Mouse (Mus musculus) NIH3T3 (cell line): ENCODE data around the gene Fam184b.

Source experiments
- DNase-seq: peaks from one replicate; pipeline ENCODE4 v3.0.0-alpha.2; 2012; ENCODE audit warnings: low read depth

Gene Fam184b

DNA sequence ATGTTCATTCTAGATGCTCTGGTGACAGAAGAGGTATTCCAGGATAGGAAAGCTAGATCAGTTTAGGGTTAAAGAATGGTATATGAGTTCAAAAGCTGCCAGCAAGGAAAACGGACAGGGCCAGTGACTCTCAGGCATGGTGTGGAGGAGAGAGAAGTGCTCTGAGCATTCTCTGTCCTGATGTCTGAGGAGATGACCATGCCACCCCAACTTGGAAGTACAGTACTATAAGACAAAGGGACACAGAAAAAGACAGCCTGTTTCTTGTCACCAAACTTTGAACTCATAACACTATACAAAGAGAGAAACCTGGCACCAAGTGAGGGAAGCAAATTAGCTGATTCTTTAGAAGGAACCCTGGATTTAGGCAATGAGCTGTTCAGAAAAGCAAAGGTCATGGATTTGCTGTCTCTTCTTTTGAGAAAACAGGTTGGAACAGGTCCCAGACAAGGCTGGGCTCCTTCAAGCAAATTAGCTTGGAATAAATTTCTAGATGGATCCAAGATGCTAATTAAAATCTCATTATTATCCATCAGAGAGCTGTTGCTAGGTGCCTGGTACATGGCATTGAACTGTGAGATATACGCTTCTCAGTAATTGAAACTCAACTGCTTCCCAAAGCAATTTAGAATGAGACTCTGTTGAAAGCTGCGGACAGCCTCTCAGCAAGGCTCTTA is 43.9 kb downstream of the Fam184b start:
- no peak for DNase-seq

DNA sequence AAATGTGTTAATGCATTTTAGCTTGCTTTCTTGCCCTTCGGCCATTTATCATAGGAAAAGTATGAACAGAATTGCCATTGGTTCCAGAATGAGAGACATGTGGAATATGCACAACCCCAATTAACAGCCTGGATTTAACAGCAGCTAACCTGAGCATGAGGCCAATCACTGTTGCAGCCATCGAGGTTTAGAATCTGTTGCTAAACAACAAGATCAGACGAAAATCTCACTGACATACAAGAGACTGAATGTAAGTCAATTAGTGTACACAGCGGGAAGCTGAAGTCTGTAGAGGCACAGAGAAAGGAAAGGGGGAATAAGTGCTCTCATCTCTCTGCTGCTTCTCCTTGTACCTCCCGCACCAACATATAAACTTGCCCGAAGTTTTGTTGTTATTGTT is 46.1 kb downstream of the Fam184b start:
- no peak for DNase-seq

DNA sequence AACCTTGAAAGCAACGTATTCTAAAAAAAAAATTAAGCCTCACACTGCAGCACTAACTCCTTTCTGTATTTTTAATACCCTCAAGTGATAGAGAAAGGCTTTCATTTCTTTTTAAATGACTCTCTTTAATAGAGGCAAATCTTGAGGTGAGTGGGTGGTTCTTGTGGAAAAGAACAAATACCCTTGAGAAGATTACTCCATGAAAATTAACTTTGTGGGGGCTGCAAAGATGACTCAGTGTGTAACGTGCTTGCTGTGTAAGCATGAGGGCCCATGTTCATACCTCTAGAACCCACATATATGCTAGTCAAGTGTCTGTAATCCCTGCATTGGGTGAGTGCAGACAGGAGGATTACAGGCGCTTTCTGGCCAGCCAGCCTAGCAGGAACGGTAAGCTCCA is 49.3 kb downstream of the Fam184b start:
- no peak for DNase-seq

DNA sequence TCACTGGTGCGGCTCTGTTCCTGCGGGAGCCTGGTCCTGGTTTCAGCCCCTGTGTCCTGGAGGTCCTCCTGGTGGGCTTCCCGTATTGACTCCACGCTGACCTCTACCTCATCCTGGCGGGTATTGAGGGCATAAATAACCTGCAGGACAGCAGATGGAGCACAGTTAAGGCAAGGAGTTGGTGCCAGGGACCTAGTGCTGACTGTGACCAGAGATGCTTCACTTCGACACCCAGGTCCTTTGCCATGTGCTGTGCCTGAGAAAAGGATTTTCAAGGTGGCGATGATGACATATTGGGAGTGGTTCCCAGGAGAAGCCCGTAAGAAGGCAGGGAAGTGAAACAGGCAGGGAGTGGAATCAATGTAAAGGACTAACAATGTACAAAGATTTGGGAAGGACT is 54.8 kb downstream of the Fam184b start:
- no peak for DNase-seq

DNA sequence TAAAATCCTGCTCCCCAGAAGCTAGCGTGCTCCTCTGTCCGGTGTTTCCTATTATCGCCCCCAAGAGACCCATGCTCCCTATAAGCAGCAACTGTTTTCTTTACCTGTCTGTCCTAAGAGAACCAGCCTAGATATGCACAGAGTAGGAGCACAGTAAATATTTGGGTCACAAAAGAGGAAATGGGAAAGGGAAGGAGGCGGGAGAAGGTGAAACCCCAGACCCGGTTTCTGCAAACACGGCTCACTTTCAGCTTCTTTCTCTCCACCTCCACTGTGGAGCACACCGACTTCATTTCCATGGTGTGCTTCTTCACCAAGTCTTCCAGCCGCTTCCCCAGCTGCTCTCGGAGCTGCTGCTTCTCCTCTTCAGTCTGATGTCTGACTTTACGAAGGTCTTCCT is 59.1 kb downstream of the Fam184b start:
- no peak for DNase-seq

DNA sequence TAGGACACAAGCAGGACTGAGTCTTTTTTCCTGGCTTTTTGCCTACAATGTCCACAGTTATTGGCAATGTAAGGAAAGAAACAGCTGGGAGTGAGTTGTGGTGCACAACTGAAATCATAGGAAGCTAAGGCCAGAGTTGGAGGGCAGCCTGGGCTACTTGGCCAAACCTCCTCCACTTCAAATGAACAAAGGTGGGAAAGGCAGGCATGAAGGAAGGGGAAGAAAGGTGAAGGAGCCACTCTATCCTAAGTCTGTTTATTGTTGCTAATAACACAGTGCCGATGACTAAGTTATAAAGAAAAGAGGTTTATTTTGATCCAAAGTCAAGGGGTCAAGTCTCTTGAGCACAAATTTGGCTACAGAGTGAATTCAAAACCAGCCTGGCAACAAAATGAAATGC is 62.0 kb downstream of the Fam184b start:
- peak; percentile 7 for DNase-seq

DNA sequence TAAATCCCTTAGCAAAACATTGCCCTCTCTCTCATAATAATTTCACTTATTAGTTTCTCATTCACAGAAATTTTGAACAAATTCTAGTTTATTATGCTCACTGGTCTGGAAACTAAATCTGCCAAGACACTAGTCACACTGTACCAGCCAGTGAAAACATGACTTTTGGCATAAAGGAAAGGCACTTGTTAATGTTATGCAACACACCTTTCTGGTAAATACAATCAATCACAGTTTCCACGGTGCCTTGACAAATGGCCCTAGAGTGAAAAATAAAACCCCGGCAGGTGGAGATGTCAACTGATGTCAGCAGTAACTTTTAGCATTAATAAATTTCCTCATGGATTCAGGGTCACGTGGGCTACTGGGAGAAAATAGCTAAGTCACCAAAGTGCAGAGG is 62.7 kb downstream of the Fam184b start:
- DNase-seq = no peak

DNA sequence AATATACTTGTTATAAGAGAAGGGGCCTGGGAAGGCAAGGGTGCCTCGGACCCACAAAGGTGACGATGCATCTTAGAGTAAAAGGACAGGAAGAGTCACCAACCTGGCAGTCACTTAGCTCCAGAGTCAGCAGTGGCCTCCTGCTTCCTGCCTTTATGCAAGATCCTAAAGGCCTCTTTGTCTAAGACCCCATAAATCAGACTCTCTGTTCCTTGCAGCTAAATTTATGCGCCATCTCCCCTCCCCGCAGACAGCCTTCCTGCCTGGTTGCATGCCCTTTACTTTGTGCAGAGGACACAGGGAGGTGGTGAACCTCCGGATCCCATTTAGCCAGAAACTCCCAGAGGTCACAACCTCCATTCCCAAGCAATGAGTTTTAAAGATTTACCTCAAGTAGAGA is 66.6 kb downstream of the Fam184b start:
- no peak for DNase-seq

DNA sequence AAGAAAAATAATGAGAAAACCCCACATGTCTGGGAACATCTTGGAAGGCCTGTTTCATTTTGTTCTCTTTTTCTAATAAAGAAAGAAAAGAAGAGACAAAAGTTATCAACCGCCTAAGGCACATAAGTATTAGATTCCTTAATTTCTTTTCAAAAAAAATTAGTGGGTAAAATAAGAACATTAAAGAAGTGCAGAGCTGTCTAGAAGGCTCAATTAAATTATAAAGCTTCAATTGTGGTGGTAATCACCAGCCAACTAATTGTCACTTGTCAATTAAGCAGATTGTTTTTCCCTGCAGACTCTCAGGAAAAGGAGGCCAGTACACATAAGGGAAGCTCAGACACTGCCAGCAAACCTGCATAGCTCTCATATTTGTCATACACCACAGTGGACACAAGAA is 73.6 kb downstream of the Fam184b start:
- no peak for DNase-seq

DNA sequence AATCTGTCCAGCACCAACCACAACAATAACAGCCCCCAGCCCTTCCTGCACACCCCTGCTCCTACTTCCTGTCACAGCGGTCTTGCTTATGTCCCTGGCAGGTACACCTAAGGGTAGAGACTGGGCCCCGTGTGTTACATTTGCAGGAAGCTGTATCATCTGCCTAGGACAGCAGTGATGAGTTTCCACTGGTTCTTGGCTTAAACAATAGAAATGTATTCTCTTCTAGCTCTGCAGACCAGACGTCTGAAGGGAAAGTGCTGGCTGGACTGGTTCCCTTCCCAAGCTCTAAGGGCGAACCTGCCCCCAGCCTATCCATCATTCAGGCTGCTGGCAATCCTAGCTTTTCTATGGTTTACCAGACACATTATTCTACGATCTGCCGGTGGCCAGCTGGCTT is 75.4 kb downstream of the Fam184b start:
- no peak for DNase-seq

DNA sequence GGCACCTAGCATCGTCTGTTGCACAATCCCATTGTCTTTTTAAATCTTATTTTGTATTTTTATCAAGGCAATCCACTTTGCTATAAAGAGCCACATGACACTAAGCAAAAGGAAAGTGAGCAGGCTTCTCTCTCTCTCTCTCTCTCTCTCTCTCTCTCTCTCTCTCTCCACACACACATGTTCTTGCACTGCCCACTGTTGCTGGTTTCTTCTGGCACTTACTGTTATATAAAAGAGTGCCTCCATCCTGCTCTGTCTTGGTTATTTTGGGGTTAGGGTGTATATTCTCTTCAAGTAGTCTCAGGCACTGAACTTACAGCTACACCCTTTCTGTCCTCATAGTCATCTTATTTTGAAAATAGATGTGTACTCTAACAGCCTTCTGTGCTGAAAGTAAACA is 89.8 kb downstream of the Fam184b start:
- no peak for DNase-seq

DNA sequence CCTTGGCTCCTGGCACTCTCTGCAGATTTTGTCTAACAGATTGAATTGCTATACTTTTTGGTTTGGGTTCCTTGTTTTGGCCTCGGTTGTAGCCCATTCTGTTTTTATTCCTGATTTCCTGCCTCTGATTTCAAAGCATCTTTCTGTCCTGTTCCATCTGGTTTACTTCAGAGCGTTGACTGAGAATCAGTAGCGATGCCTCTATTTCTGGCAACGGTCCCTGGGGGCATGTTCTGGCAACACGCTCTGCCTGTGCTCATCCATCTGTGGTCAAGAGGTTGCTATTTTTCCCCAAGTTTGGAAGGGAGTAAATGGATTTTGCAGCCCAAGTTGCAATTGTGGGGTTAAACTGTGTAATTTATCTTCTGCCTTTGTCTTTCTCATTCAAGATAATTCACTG is 96.0 kb downstream of the Fam184b start:
- DNase-seq = peak; percentile 43

DNA sequence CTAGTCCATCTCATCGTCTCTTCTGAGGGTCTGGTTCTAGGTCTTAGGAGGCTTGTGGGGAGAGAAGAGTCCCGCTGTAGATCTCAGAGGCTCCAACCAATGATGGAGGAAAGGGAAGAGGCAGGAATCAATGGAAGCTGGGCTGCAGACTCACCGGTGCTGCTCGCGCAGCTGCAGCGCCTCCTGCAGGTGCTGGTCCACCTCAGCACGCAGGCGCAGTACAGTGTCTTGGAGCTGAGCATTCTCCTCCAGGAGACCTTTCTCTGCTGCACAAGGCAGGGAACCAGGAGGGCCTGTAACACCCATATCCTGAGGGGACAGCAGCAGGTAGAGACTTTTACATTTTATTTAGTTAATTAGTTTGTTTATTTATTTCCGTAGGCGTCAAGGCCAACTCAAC is 99.9 kb downstream of the Fam184b start:
- DNase-seq = no peak

DNA sequence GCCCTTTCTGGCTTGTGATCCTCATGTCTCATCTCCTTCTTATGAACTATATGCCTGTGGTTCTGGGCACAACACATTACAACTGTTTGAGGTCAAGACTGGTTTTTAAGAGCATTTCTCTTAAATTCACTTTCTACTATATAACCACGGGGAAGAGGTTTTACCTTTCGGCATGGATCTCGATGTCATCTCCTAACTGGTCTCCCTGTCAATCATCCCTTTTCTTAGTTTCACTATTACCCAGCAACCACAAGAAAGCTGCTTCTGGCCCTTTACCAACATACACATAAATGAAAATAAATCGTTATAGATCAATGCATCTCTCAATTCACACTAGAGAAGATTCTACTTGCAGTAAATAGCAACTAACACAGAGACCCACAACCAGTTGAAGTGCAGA is 104.2 kb downstream of the Fam184b start:
- no peak for DNase-seq

DNA sequence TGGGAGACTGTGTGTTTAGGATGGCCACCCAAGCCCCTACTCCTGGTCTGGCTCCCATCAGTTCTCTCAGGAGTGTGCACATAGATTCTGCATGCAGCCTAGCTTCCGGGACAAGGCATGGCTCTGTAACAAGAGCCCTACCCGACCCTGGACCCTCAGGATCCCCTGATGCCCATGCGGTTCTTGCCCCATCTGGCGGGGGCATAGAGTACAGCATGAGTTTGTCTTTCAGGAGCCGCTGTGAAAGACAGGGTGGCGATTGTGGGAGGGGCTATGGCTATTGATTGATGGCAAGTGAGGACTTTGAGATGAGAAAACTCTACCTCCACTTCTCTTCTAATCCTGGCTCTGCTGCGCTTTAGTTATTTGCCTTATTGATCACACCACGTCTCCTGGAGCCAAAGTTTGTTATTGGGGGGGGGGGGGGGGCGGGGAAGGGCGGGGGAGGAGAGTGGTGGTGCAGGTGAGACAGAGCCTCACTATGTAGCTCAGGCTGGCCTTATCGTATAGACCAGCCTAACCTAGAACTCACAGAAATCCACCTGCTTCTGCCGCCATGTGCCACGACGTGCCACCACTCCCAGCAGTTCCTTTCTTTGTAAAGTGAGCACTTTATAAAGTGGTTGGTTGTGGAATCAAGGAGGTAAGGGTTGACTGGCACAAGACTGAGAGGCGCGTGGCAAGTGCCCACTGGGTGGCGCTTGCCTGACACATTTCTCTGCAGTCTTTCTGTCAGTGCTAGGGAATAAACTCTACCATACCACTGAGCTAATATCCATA is 104.9 kb downstream of the Fam184b start:
- DNase-seq = peak; percentile 51

DNA sequence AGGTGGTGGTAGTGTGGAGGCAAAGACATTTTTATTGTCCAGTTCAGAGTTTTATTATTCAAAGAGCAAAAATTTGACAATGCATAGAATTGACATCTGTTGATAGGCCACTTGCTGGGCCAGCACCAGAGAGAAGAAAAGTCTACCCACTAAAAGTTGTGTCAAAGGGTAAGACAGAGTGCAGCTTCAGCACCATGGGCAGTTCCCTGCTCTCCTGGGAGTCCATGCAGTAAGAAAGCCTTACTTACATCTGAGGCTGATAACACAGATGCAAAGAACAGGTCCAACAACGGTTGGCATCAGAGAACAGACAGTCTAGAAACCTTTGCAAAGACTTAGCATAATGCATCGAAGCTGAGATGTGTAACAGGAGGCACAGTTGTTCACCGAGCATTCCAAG is 109.7 kb downstream of the Fam184b start:
- DNase-seq = peak; percentile 65

DNA sequence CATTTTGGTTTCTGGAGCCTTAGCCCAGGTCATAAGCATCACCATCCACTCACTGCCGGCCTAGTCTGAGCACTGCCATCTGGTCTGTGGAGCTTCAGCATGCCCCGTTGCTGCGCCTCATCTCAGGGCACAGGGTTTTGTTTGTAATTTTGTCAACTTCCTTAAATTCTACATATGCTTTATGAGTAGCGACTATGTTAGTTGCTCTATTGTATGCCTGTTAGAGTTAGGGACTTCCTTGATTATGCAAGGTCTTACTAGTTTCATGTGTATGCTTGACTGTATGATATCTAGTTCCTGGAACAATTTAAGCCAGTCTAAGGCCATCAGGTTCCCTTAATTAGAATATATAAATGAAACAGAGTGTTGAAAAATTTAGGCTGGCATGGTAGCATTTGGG is 113.1 kb downstream of the Fam184b start:
- DNase-seq = no peak

DNA sequence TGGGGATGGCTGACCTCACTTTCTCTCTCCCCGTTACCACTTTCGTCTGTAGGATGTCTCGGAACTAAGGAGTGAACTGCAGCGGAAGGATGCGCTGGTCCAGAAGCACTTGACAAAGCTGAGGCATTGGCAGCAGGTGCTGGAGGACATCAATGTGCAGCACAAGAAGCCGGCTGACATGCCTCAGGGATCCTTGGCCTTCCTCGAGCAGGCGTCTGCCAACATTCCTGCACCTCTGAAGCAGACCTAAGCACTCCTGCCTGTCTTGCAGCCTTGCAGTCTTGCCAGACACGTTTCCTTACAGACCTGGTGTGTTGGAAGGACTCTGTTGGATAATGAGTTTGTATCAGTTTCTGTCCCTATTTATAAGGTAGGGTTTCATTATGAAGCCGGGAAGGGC is 114.3 kb downstream of the Fam184b start:
- DNase-seq = no peak

DNA sequence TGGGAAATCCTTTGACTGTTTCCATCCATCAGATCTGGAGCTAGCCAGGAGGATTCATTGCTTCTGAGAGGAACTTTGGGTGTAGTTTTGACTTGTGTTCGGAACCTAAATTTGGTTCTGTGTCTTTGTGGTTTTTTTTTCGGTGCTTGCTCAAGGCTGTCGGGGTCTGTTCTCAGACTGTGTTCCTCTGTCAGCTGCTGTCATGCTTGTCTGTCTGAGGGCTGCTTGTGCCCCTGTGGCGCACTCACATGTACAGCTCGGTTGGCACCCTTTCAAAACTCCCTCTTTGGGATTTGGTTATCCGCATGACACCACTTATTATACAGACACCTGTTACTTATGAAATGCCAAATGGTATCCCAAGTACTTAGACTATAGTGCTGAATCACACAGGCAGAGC is 117.8 kb downstream of the Fam184b start:
- DNase-seq = no peak

DNA sequence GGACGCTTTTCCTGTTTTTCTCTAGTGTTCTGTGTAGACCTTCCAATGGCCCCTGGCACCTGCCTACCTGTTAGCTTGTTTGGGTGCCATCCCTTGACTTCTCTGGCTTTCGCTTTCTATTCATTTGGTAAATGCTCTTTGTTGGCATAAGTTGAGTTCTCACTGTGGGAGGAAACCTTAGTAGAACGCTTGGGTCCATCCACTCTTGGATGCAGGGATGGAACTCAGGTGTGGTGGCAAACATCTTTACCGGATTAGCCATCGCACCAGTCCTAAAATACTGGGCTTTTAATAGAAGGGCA is 118.7 kb downstream of the Fam184b start:
- no peak for DNase-seq

DNA sequence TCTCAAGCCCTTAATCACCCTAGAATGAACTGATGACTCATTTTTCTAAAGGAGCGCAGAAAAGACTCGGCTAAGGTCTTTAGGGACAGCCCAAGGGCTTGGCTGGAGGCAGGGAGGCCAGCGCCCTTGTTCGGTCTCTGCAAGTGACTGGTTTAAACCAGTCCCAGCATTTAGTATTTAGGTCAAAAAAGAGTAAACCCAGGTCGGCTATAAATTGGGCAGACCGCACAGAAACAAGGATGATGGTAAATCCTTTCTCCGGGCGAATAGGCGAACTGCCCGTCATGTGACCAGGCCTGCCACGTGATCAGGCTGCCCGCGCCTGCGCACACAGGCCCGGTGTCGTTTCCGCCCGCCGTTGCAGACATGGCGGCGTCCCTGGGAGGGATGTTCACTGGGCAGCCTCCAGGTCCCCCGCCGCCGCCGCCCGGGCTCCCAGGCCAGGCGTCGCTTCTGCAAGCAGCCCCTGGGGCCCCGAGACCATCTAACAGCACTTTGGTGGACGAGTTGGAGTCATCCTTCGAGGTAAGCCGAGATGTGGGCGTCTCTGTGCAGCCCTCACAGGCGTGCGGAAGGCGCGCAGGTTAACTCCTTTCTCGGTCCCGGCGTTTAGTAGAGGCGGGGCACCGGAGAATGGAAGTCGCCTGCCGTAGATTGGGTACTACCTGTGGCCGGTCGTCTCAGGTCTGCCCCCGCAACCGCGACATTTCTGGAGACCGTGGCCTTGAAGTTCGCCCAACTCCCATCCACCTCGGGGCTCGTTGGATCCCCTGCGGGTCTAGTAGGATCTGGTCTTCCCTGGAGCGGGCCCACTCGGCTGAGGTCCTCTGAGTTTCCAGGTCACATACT is 119.2 kb downstream of the Fam184b start, which contains the start of gene Med28:
Gene Med28 (plus strand): TSS at position 270 of the 849 bp plus-strand sequence.
- peak; percentile 95 for DNase-seq

DNA sequence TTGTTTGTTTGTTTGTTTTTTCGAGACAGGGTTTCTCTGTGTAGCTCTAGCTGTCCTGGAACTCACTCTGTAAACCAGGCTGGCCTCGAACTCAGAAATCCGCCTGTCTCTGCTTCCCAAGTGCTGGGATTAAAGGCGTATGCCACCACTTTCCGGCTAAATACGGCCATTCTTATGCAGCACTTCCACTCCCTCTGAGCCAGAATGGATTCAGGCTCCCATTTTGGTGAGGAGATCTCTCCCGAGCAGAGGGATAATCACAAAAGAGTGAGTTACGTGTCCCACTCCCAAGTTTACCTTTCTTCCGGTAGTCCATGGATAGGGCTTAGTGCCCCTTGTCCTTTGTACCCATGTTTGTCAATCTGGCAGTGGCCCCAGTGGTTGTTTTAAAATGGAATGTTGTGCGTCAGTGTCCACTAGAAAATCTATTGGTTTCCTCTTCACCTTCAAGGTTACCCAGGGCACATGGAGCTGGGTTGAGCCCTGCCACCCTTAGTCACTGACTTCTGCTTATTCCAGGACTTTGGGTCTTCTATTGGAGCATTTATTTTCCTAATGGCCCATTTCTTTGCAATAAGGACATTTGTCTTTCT is 124.2 kb downstream of the Fam184b start:
- no peak for DNase-seq

DNA sequence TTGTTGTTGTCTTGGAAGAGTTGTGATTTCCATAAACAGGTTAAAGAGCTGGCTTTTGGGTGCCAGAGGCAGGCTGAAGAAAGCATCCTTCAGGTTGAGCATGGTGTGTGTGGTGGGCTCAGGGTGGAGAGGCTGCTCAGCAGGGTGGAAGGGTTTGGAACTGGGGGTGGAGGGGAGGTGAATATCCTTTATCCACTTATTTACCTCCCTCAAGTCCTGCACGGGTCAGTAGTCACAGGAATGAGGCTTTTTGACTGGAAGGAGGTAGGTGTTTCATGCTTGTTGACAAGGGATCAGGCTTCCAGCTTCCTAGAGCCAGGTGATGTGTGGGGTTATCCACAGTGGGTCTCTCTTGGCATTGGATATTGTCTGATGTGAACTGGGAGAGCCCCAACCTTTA is 124.8 kb downstream of the Fam184b start:
- DNase-seq = no peak
